Mouse (Mus musculus): Measurements from ENCODE around the gene Themis. TPM values are rescaled to one million over a fixed set of nuclear protein-coding genes. Genes with fewer than 3 reads are reported as not detected.

Themis gene
- polyA plus RNA-seq (2014; fragmentation: Illumina TruSeq; extraction: RNeasy Lipid Tissue Mini Kit (QIAGEN cat#74804); ENCODE audit: low read depth, low replicate concordance), result not detected

GRCm38 (mm10) chr10:28668261-28668660 is at the start of gene Themis:
TSS of gene Themis (plus strand) at chr10:28668360.

Measured in adrenal gland, adult 10 weeks (tissue).